Mouse (Mus musculus) testis, adult 2 months (tissue): ENCODE measurements at regions not wholly inside any gene's neighbourhood (a gene's known extent, or its start where the extent isn't known, plus 50 kb on each side); places are given as distances from the start of the nearest gene placed in this dataset.

Source experiments
- H3K27ac ChIP-seq: fragments of 200-500 bp; 2 replicates; pipeline ENCODE4 v1.5.1; 2012; ENCODE audit warnings: low read depth, low read length; ENCODE audit not compliant: control insufficient read depth, insufficient read depth
- H3K27me3 ChIP-seq: fragments of 200-500 bp; 2 replicates; pipeline ENCODE4 v1.6.1; 2012; ENCODE audit warnings: mild to moderate bottlenecking, low read length, moderate library complexity; ENCODE audit not compliant: control insufficient read depth, insufficient read depth
- H3K36me3 ChIP-seq: fragments of 200-500 bp; 2 replicates; pipeline ENCODE4 v1.6.1; 2012; ENCODE audit warnings: mild to moderate bottlenecking, low read length; ENCODE audit not compliant: control insufficient read depth, insufficient read depth
- H3K4me1 ChIP-seq: fragments of 200-500 bp; 2 replicates; pipeline ENCODE4 v1.6.1; 2012; ENCODE audit warnings: low read length; ENCODE audit not compliant: control insufficient read depth, insufficient read depth
- H3K4me3 ChIP-seq: fragments of 200-500 bp; 2 replicates; pipeline ENCODE4 v1.5.1; 2012; ENCODE audit warnings: low read depth, mild to moderate bottlenecking, low read length, moderate library complexity, mixed read lengths; ENCODE audit not compliant: control insufficient read depth
- CTCF ChIP-seq: fragments of 200-500 bp; IDR thresholded peaks from 2 replicates; pipeline ENCODE4 v1.5.1; 2012; ENCODE audit warnings: low read depth, mild to moderate bottlenecking, inconsistent platforms, low read length, moderate library complexity; ENCODE audit not compliant: control insufficient read depth, insufficient read depth, insufficient replicate concordance
- POLR2A ChIP-seq: fragments of 200-500 bp; IDR thresholded peaks from 2 replicates; pipeline ENCODE4 v1.6.1; 2012; ENCODE audit warnings: low read depth, mild to moderate bottlenecking, inconsistent platforms, low read length, moderate library complexity; ENCODE audit not compliant: control insufficient read depth

DNA sequence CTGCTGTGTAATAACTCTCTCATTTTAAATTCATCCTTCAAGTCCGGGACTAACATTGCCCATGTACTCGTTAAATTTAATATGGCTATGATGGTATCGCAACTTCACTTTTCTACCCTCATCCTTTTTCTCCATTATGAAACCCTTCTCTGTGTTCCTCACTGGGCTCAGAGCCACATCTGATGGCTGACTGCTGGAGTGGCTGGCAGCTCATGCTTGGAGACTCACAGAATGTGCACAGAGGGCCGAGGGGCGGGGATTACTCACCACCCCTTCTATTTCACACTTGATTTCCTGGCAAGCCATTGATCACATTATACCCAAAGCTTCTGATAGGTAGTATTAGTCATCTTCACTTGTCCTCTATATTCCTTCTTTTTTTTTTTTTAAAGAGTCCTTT lies 81.1 kb upstream of the Vwde start:
- TF ChIP-seq POLR2A (no peak), CTCF (no peak)
- Histone ChIP-seq H3K36me3 (no peaks in the 10 kb centered on the region), H3K27me3 (no peaks in the 10 kb centered on the region)

DNA sequence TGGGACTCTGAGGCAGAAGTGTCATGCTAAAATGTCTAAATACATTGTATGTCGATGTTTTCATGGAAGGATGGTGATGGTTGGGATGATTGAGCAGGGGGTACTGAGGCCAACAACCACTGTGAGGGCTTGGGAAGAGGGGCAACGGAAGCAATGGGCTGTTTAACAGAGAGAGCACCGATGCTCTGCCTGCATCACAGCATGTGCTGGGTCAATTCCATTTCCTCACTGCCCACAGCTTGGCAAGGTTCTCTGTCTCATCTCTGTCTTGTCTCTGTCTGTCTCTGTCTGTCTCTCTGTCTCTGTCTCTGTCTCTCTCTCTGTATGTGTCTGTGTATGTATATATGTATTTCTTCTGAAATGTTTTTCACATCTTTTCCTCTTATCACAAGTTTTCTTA lies 73.4 kb upstream of the Vwde start:
- H3K27ac ChIP-seq: no peak overlapping the region
- no peak for TF ChIP-seq POLR2A
- no peak for TF ChIP-seq CTCF

More for the DNA sequence above, 81.1 kb upstream of the Vwde start:
- no peaks in the 10 kb centered on the region for H3K4me1 ChIP-seq
- no peak overlapping the region for H3K27ac ChIP-seq
- H3K4me3 ChIP-seq: no peak overlapping the region

DNA sequence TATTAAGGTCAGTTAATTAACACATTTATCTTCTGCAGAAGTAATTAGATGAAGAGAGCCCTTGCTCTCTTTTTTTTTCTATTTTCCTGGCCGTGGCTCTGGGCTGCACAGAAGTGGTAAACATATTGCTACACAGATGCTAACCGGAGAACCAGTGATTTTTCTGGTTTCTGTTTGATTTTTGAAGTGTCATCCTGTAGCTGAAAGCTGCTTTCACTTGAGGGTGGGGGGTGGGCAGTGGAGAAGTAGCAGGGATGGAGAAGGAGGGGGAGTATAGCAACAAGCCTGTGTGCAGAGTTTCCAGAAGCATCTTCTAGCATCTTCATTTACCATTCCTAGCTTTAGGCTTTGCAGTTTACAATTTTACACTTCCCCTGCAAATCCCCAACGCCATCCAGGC lies 72.3 kb upstream of the Vwde start:
- Histone ChIP-seq H3K27ac (no peak overlapping the region), H3K4me1 (peaks cover 2% of the 10 kb centered on the region; the same call in 1 of the 2 replicates), H3K36me3 (no peaks in the 10 kb centered on the region), H3K27me3 (no peaks in the 10 kb centered on the region), H3K4me3 (no peak overlapping the region)
- TF ChIP-seq CTCF: no peak
- no peak for TF ChIP-seq POLR2A

More for the DNA sequence above, 73.4 kb upstream of the Vwde start:
- Histone ChIP-seq H3K27me3 (no peaks in the 10 kb centered on the region), H3K4me3 (no peak overlapping the region), H3K36me3 (no peaks in the 10 kb centered on the region), H3K4me1 (peaks cover 2% of the 10 kb centered on the region; the same call in 1 of the 2 replicates)

GRCm38 (mm10) chr6:13296041-13296440 lies 71.3 kb upstream of the Vwde start:
- H3K27ac ChIP-seq: no peak overlapping the region
- no peak overlapping the region for H3K4me3 ChIP-seq
- peaks cover 2% of the 10 kb centered on the region; the same call in 1 of the 2 replicates for H3K4me1 ChIP-seq
- no peaks in the 10 kb centered on the region for H3K27me3 ChIP-seq
- no peak for TF ChIP-seq POLR2A
- no peak for TF ChIP-seq CTCF
- H3K36me3 ChIP-seq: no peaks in the 10 kb centered on the region

DNA sequence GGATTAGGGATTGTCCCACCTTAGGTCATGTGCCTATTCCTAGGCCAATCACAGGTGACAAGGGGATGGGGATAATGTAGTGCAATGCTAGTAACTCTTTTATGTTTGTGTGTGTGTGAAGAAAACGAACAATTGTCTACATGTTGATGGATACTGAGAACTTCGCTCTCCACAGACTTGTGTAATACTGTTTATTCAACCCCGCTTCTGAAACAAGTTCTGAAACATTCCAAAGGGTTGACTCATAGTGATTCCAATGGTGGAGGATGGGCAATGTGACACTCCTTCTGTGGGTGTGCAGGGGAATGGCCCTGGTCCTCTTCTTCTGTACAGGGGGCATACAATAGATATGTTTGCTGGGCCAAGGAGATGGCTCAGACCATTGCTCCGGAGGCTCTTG lies 69.6 kb upstream of the Vwde start:
- Histone ChIP-seq H3K36me3 (no peaks in the 10 kb centered on the region), H3K27ac (no peak overlapping the region), H3K4me1 (peaks cover 2% of the 10 kb centered on the region; the same call in 1 of the 2 replicates), H3K27me3 (no peaks in the 10 kb centered on the region), H3K4me3 (no peak overlapping the region)
- TF ChIP-seq CTCF (no peak), POLR2A (no peak)

DNA sequence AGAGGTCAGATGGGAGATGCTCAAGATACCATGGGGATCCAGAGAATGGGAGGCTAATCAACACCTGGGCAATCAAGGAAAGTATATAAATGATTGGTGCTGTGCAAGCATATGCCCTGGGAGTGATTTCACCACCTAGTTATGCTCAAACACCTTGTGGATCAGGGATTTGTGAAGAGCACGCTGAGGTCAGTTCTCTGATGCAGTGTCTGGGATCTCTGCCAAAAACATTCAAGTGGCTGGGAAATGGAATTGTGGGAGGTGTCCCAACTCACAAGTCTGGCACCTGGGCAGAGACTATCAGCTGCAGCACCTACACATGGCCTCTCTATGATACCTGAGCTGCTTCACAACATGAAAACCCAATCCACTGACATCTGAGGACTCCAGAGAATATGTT lies 63.7 kb upstream of the Vwde start:
- H3K27me3 ChIP-seq: no peaks in the 10 kb centered on the region
- H3K27ac ChIP-seq: no peak overlapping the region
- no peaks in the 10 kb centered on the region for H3K4me1 ChIP-seq
- TF ChIP-seq CTCF (no peak), POLR2A (no peak)
- no peaks in the 10 kb centered on the region for H3K36me3 ChIP-seq
- no peak overlapping the region for H3K4me3 ChIP-seq

GRCm38 (mm10) chr6:13287812-13288211 lies 63.0 kb upstream of the Vwde start:
- H3K4me3 ChIP-seq: no peak overlapping the region
- no peak overlapping the region for H3K27ac ChIP-seq
- TF ChIP-seq CTCF (no peak), POLR2A (no peak)
- no peaks in the 10 kb centered on the region for H3K27me3 ChIP-seq
- no peaks in the 10 kb centered on the region for H3K4me1 ChIP-seq
- no peaks in the 10 kb centered on the region for H3K36me3 ChIP-seq
